Mouse (Mus musculus): ENCODE results near the gene Clec2l. TPM values are rescaled to one million over a fixed set of nuclear protein-coding genes. Genes with fewer than 3 reads are reported as not detected.

Gene Clec2l
- polyA plus RNA-seq, 1 experiment from 2014 or later, result 1.0 TPM

GRCm38 (mm10) chr6:38688841-38689240, 26.0 kb downstream of the Clec2l start:
- Histone ChIP-seq H3K27me3 (ENCODE audit: insufficient read depth, low read length) (no peaks in the 10 kb centered on the region), H3K4me3 (ENCODE audit: low read length) (no peak overlapping the region), H3K36me3 (ENCODE audit: insufficient read depth, low read length) (peaks cover 17% of the 10 kb centered on the region; the same call in 1 of the 2 replicates), H3K27ac (ENCODE audit: low read length) (no peak overlapping the region), H3K4me2 (replicated peaks; ENCODE audit: low read depth, low read length) (no peak overlapping the region), H3K9me3 (ENCODE audit: low read length) (no peaks in the 10 kb centered on the region), H3K9ac (replicated peaks; ENCODE audit: low read length) (no peak overlapping the region), H3K4me1 (ENCODE audit: insufficient read depth, low read length) (no peaks in the 10 kb centered on the region)
- ATAC-seq (ENCODE audit: low FRiP score, low TSS enrichment), result no peak
- 88% methylated on average over 10 of the region's 10 CpGs for WGBS

GRCm38 (mm10) chr6:38690615-38691014, 27.7 kb downstream of the Clec2l start:
- Histone ChIP-seq H3K27ac (ENCODE audit: low read length) (no peak overlapping the region), H3K4me3 (ENCODE audit: low read length) (no peak overlapping the region), H3K4me2 (replicated peaks; ENCODE audit: low read depth, low read length) (no peak overlapping the region), H3K36me3 (ENCODE audit: insufficient read depth, low read length) (peaks cover 22% of the 10 kb centered on the region; the same call in 1 of the 2 replicates), H3K27me3 (ENCODE audit: insufficient read depth, low read length) (no peaks in the 10 kb centered on the region), H3K4me1 (ENCODE audit: insufficient read depth, low read length) (no peaks in the 10 kb centered on the region), H3K9me3 (ENCODE audit: low read length) (no peaks in the 10 kb centered on the region), H3K9ac (replicated peaks; ENCODE audit: low read length) (no peak overlapping the region)
- WGBS, result 90% methylated on average over 4 of the region's 4 CpGs
- ATAC-seq (ENCODE audit: low FRiP score, low TSS enrichment), result no peak

GRCm38 (mm10) chr6:38691052-38691451, 28.2 kb downstream of the Clec2l start:
- H3K36me3 ChIP-seq (ENCODE audit: insufficient read depth, low read length), result peaks cover 25% of the 10 kb centered on the region; the same call in 1 of the 2 replicates
- no peak overlapping the region for H3K9ac ChIP-seq (replicated peaks; ENCODE audit: low read length)
- no peak overlapping the region for H3K27ac ChIP-seq (ENCODE audit: low read length)
- H3K4me3 ChIP-seq (ENCODE audit: low read length), result no peak overlapping the region
- no peaks in the 10 kb centered on the region for H3K4me1 ChIP-seq (ENCODE audit: insufficient read depth, low read length)
- no peaks in the 10 kb centered on the region for H3K9me3 ChIP-seq (ENCODE audit: low read length)
- no peak for ATAC-seq (ENCODE audit: low FRiP score, low TSS enrichment)
- 97% methylated on average over 5 of the region's 5 CpGs for WGBS
- no peak overlapping the region for H3K4me2 ChIP-seq (replicated peaks; ENCODE audit: low read depth, low read length)
- H3K27me3 ChIP-seq (ENCODE audit: insufficient read depth, low read length), result no peaks in the 10 kb centered on the region

GRCm38 (mm10) chr6:38692556-38692955, 29.7 kb downstream of the Clec2l start:
- Histone ChIP-seq H3K27me3 (ENCODE audit: insufficient read depth, low read length) (no peaks in the 10 kb centered on the region), H3K9ac (replicated peaks; ENCODE audit: low read length) (no peak overlapping the region), H3K9me3 (ENCODE audit: low read length) (no peaks in the 10 kb centered on the region), H3K36me3 (ENCODE audit: insufficient read depth, low read length) (peaks cover 35% of the 10 kb centered on the region; the same call in 1 of the 2 replicates), H3K4me3 (ENCODE audit: low read length) (no peak overlapping the region), H3K27ac (ENCODE audit: low read length) (no peak overlapping the region), H3K4me1 (ENCODE audit: insufficient read depth, low read length) (no peaks in the 10 kb centered on the region), H3K4me2 (replicated peaks; ENCODE audit: low read depth, low read length) (no peak overlapping the region)
- 85% methylated on average over 6 of the region's 6 CpGs for WGBS
- no peak for ATAC-seq (ENCODE audit: low FRiP score, low TSS enrichment)

GRCm38 (mm10) chr6:38695380-38696054, 32.6 kb downstream of the Clec2l start:
- Histone ChIP-seq H3K9me3 (ENCODE audit: low read length) (no peaks in the 10 kb centered on the region), H3K27me3 (ENCODE audit: insufficient read depth, low read length) (no peaks in the 10 kb centered on the region), H3K36me3 (ENCODE audit: insufficient read depth, low read length) (peaks cover 56% of the 10 kb centered on the region), H3K9ac (replicated peaks; ENCODE audit: low read length) (no peak overlapping the region), H3K4me1 (ENCODE audit: insufficient read depth, low read length) (no peaks in the 10 kb centered on the region), H3K4me3 (ENCODE audit: low read length) (no peak overlapping the region), H3K4me2 (replicated peaks; ENCODE audit: low read depth, low read length) (no peak overlapping the region), H3K27ac (ENCODE audit: low read length) (no peak overlapping the region)
- 33% methylated on average over 9 of the region's 9 CpGs for WGBS
- ATAC-seq (ENCODE audit: low FRiP score, low TSS enrichment), result peak; percentile 86

- Histone ChIP-seq H3K9me3 (ENCODE audit: low read length) (no peaks in the 10 kb centered on the region), H3K4me2 (replicated peaks; ENCODE audit: low read depth, low read length) (no peak overlapping the region), H3K4me3 (ENCODE audit: low read length) (no peak overlapping the region), H3K4me1 (ENCODE audit: insufficient read depth, low read length) (no peaks in the 10 kb centered on the region), H3K9ac (replicated peaks; ENCODE audit: low read length) (no peak overlapping the region), H3K27ac (ENCODE audit: low read length) (no peak overlapping the region), H3K36me3 (ENCODE audit: insufficient read depth, low read length) (peaks cover 61% of the 10 kb centered on the region), H3K27me3 (ENCODE audit: insufficient read depth, low read length) (no peaks in the 10 kb centered on the region)
- ATAC-seq (ENCODE audit: low FRiP score, low TSS enrichment), result no peak
- 93% methylated on average over 9 of the region's 9 CpGs for WGBS
Observed at GRCm38 (mm10) chr6:38696570-38696969, 33.7 kb downstream of the Clec2l start.

- H3K4me3 ChIP-seq (ENCODE audit: low read length), result no peak overlapping the region
- 90% methylated on average over 18 of the region's 18 CpGs for WGBS
- H3K9ac ChIP-seq (replicated peaks; ENCODE audit: low read length), result no peak overlapping the region
- H3K4me2 ChIP-seq (replicated peaks; ENCODE audit: low read depth, low read length), result no peak overlapping the region
- H3K9me3 ChIP-seq (ENCODE audit: low read length), result no peaks in the 10 kb centered on the region
- H3K36me3 ChIP-seq (ENCODE audit: insufficient read depth, low read length), result peaks cover 68% of the 10 kb centered on the region
- ATAC-seq (ENCODE audit: low FRiP score, low TSS enrichment), result peak; percentile 57; the same call in 1 of the 2 replicates
- no peaks in the 10 kb centered on the region for H3K27me3 ChIP-seq (ENCODE audit: insufficient read depth, low read length)
- no peak overlapping the region for H3K27ac ChIP-seq (ENCODE audit: low read length)
- H3K4me1 ChIP-seq (ENCODE audit: insufficient read depth, low read length), result no peaks in the 10 kb centered on the region
Observed at GRCm38 (mm10) chr6:38698233-38698889, 35.5 kb downstream of the Clec2l start.

GRCm38 (mm10) chr6:38701421-38701820, 38.6 kb downstream of the Clec2l start:
- no peak overlapping the region for H3K9ac ChIP-seq (replicated peaks; ENCODE audit: low read length)
- H3K4me1 ChIP-seq (ENCODE audit: insufficient read depth, low read length), result no peaks in the 10 kb centered on the region
- ATAC-seq (ENCODE audit: low FRiP score, low TSS enrichment), result no peak
- H3K27me3 ChIP-seq (ENCODE audit: insufficient read depth, low read length), result no peaks in the 10 kb centered on the region
- H3K9me3 ChIP-seq (ENCODE audit: low read length), result no peaks in the 10 kb centered on the region
- no peak overlapping the region for H3K4me3 ChIP-seq (ENCODE audit: low read length)
- H3K36me3 ChIP-seq (ENCODE audit: insufficient read depth, low read length), result peaks cover 59% of the 10 kb centered on the region
- 68% methylated on average over 2 of the region's 2 CpGs for WGBS
- no peak overlapping the region for H3K27ac ChIP-seq (ENCODE audit: low read length)
- no peak overlapping the region for H3K4me2 ChIP-seq (replicated peaks; ENCODE audit: low read depth, low read length)

- no peak overlapping the region for H3K9ac ChIP-seq (replicated peaks; ENCODE audit: low read length)
- no peak overlapping the region for H3K27ac ChIP-seq (ENCODE audit: low read length)
- H3K4me3 ChIP-seq (ENCODE audit: low read length), result no peak overlapping the region
- WGBS, result 22% methylated on average over 6 of the region's 6 CpGs
- peaks cover 55% of the 10 kb centered on the region for H3K36me3 ChIP-seq (ENCODE audit: insufficient read depth, low read length)
- no peaks in the 10 kb centered on the region for H3K9me3 ChIP-seq (ENCODE audit: low read length)
- H3K4me2 ChIP-seq (replicated peaks; ENCODE audit: low read depth, low read length), result no peak overlapping the region
- no peaks in the 10 kb centered on the region for H3K27me3 ChIP-seq (ENCODE audit: insufficient read depth, low read length)
- H3K4me1 ChIP-seq (ENCODE audit: insufficient read depth, low read length), result no peaks in the 10 kb centered on the region
- ATAC-seq (ENCODE audit: low FRiP score, low TSS enrichment), result no peak
Observed at GRCm38 (mm10) chr6:38702810-38703399, 40.0 kb downstream of the Clec2l start.

GRCm38 (mm10) chr6:38703526-38703925, 40.7 kb downstream of the Clec2l start:
- Histone ChIP-seq H3K9ac (replicated peaks; ENCODE audit: low read length) (no peak overlapping the region), H3K9me3 (ENCODE audit: low read length) (no peaks in the 10 kb centered on the region), H3K4me3 (ENCODE audit: low read length) (no peak overlapping the region), H3K27me3 (ENCODE audit: insufficient read depth, low read length) (no peaks in the 10 kb centered on the region), H3K4me1 (ENCODE audit: insufficient read depth, low read length) (no peaks in the 10 kb centered on the region), H3K4me2 (replicated peaks; ENCODE audit: low read depth, low read length) (no peak overlapping the region), H3K36me3 (ENCODE audit: insufficient read depth, low read length) (peaks cover 48% of the 10 kb centered on the region), H3K27ac (ENCODE audit: low read length) (no peak overlapping the region)
- ATAC-seq (ENCODE audit: low FRiP score, low TSS enrichment), result no peak
- 81% methylated on average over 6 of the region's 6 CpGs for WGBS
